Mouse (Mus musculus): ENCODE measurements around the gene Zfp715.
A peak's percentile ranks its signal among the peaks of the same experiment; 100 is the strongest.
"Not testable (repeated sequence)": the region's sequence is repeated elsewhere in the genome, so short reads cannot be mapped to it uniquely, and the experiment has no call there.

Gene Zfp715

GRCm38 (mm10) chr7:43313013-43313428 lies at the start of gene Zfp715:
TSS of gene Zfp715 (minus strand) at chr7:43313294.
- peak; percentile 95 for DNase-seq (ENCODE audit: low spot score)

- DNase-seq (ENCODE audit: low spot score) = no peak
Observed at GRCm38 (mm10) chr7:43362021-43362420, 48.9 kb upstream of the Zfp715 start.

- no peak for DNase-seq (ENCODE audit: low spot score)
Observed at GRCm38 (mm10) chr7:43361442-43361841, 48.3 kb upstream of the Zfp715 start.

GRCm38 (mm10) chr7:43358556-43358955 lies 45.5 kb upstream of the Zfp715 start:
- DNase-seq (ENCODE audit: low spot score) = no peak

- peak; percentile 11 for DNase-seq (ENCODE audit: low spot score)
Observed at GRCm38 (mm10) chr7:43354893-43355835, 42.1 kb upstream of the Zfp715 start.

- DNase-seq (ENCODE audit: low spot score) = no peak
Observed at GRCm38 (mm10) chr7:43353758-43354157, 40.7 kb upstream of the Zfp715 start.

GRCm38 (mm10) chr7:43353118-43353517 lies 40.0 kb upstream of the Zfp715 start:
- no peak for DNase-seq (ENCODE audit: low spot score)

- DNase-seq (ENCODE audit: low spot score) = no peak
Observed at GRCm38 (mm10) chr7:43351154-43351553, 38.1 kb upstream of the Zfp715 start, which contains the start of gene Siglecf. TSS of gene Siglecf (plus strand) at chr7:43351341.

- DNase-seq (ENCODE audit: low spot score) = not testable (repeated sequence)
Observed at GRCm38 (mm10) chr7:43349623-43350022, 36.5 kb upstream of the Zfp715 start.

- no peak for DNase-seq (ENCODE audit: low spot score)
Observed at GRCm38 (mm10) chr7:43346571-43346970, 33.5 kb upstream of the Zfp715 start.

- DNase-seq (ENCODE audit: low spot score) = no peak
Observed at GRCm38 (mm10) chr7:43346148-43346547, 33.1 kb upstream of the Zfp715 start.

GRCm38 (mm10) chr7:43344491-43344890 lies 31.4 kb upstream of the Zfp715 start:
- DNase-seq (ENCODE audit: low spot score) = no peak

GRCm38 (mm10) chr7:43344020-43344419 lies 30.9 kb upstream of the Zfp715 start:
- DNase-seq (ENCODE audit: low spot score) = no peak

GRCm38 (mm10) chr7:43343191-43343590 lies 30.1 kb upstream of the Zfp715 start:
- no peak for DNase-seq (ENCODE audit: low spot score)

GRCm38 (mm10) chr7:43340771-43341170 lies 27.7 kb upstream of the Zfp715 start:
- DNase-seq (ENCODE audit: low spot score) = no peak

GRCm38 (mm10) chr7:43333899-43334298 lies 20.8 kb upstream of the Zfp715 start:
- DNase-seq (ENCODE audit: low spot score) = no peak

GRCm38 (mm10) chr7:43333203-43333602 lies 20.1 kb upstream of the Zfp715 start:
- DNase-seq (ENCODE audit: low spot score) = no peak

- no peak for DNase-seq (ENCODE audit: low spot score)
Observed at GRCm38 (mm10) chr7:43328101-43328500, 15.0 kb upstream of the Zfp715 start.

- no peak for DNase-seq (ENCODE audit: low spot score)
Observed at GRCm38 (mm10) chr7:43326223-43326780, 13.2 kb upstream of the Zfp715 start.

- DNase-seq (ENCODE audit: low spot score) = peak; percentile 37
Observed at GRCm38 (mm10) chr7:43312386-43313012, 595 bp downstream of the Zfp715 start.

GRCm38 (mm10) chr7:43311632-43312031 lies 1.5 kb downstream of the Zfp715 start:
- DNase-seq (ENCODE audit: low spot score) = no peak

GRCm38 (mm10) chr7:43309069-43309468 lies 4.0 kb downstream of the Zfp715 start:
- no peak for DNase-seq (ENCODE audit: low spot score)

GRCm38 (mm10) chr7:43305235-43305634 lies 7.9 kb downstream of the Zfp715 start:
- DNase-seq (ENCODE audit: low spot score) = no peak

Data from embryo, embryonic 10.5 days (tissue).